Mouse (Mus musculus) erythroblast, embryonic 14.5 days (primary cell): Measurements from ENCODE around the gene Pnp. TPM values are rescaled to one million over a fixed set of nuclear protein-coding genes. Genes with fewer than 3 reads are reported as not detected.
"Not testable (repeated sequence)": the region's sequence is repeated elsewhere in the genome, so short reads cannot be mapped to it uniquely, and the experiment has no call there.

ENCODE experiments used
- H3K27me3 ChIP-seq: 2 replicates; pipeline ENCODE4 v1.6.1; 2012; ENCODE audit warnings: inconsistent platforms; ENCODE audit not compliant: control insufficient read depth
- H3K36me3 ChIP-seq: 2 replicates; pipeline ENCODE4 v1.6.1; 2012; ENCODE audit warnings: mild to moderate bottlenecking, inconsistent platforms; ENCODE audit not compliant: control insufficient read depth
- H3K4me1 ChIP-seq: 2 replicates; pipeline ENCODE4 v1.6.1; 2012; ENCODE audit warnings: inconsistent platforms; ENCODE audit not compliant: control insufficient read depth
- H3K4me3 ChIP-seq: replicated peaks from 2 replicates; pipeline ENCODE3; 2012; ENCODE audit warnings: moderate library complexity, mild to moderate bottlenecking, inconsistent platforms
- H3K9me3 ChIP-seq: 2 replicates; pipeline ENCODE4 v1.6.1; 2012; ENCODE audit warnings: low read length, inconsistent platforms, mixed read lengths; ENCODE audit not compliant: control insufficient read depth
- GATA1 ChIP-seq: IDR thresholded peaks from 2 replicates; pipeline ENCODE4 v1.6.1; 2012; ENCODE audit warnings: low read length, inconsistent platforms, mixed read lengths
- TAL1 ChIP-seq: IDR thresholded peaks from 3 replicates; pipeline ENCODE4 v1.6.1; 2012; ENCODE audit warnings: low read length, inconsistent platforms, mixed read lengths
- polyA plus RNA-seq: library from polyadenylated mRNA; stranded (reverse); fragments of >175 nt; gene quantifications from 2 replicates; pipeline ENCODE4 v1.2.3, GENCODE M21; 2012

Gene Pnp
- polyA plus RNA-seq, 1 experiment, result 0.20 TPM

GRCm38 (mm10) chr14:50997999-50998666 lies 67.3 kb downstream of the Pnp start:
- no peaks in the 10 kb centered on the region for H3K27me3 ChIP-seq
- no peaks in the 10 kb centered on the region for H3K9me3 ChIP-seq
- TF ChIP-seq GATA1 (no peak), TAL1 (no peak)
- no peaks in the 10 kb centered on the region for H3K36me3 ChIP-seq
- H3K4me1 ChIP-seq, result no peaks in the 10 kb centered on the region
- no peak overlapping the region for H3K4me3 ChIP-seq

- H3K4me1 ChIP-seq, result no peaks in the 10 kb centered on the region
- no peaks in the 10 kb centered on the region for H3K27me3 ChIP-seq
- no peak within 1 kb of the TSS for H3K4me3 ChIP-seq
- peaks cover 1% of the 10 kb centered on the region; the same call in 1 of the 2 replicates for H3K9me3 ChIP-seq
- TF ChIP-seq TAL1, result no peak
- TF ChIP-seq GATA1, result no peak
- no peaks in the 10 kb centered on the region for H3K36me3 ChIP-seq
Observed at GRCm38 (mm10) chr14:51007152-51007801, 76.4 kb downstream of the Pnp start, which contains the start of gene Rnase10. Gene Rnase10 (plus strand): TSS chr14:51007751.

- Histone ChIP-seq H3K4me1 (no peaks in the 10 kb centered on the region), H3K4me3 (no peak overlapping the region), H3K9me3 (peaks cover 2% of the 10 kb centered on the region; the same call in 1 of the 2 replicates), H3K36me3 (no peaks in the 10 kb centered on the region), H3K27me3 (no peaks in the 10 kb centered on the region)
- no peak for TF ChIP-seq GATA1
- no peak for TF ChIP-seq TAL1
Observed at GRCm38 (mm10) chr14:51007914-51008713, 77.2 kb downstream of the Pnp start.

- Histone ChIP-seq H3K4me3 (no peak overlapping the region), H3K27me3 (no peaks in the 10 kb centered on the region), H3K9me3 (peaks cover 2% of the 10 kb centered on the region; the same call in 1 of the 2 replicates), H3K36me3 (no peaks in the 10 kb centered on the region), H3K4me1 (no peaks in the 10 kb centered on the region)
- TF ChIP-seq TAL1 (no peak), GATA1 (no peak)
Observed at GRCm38 (mm10) chr14:51008781-51009180, 77.9 kb downstream of the Pnp start.

- Histone ChIP-seq H3K4me1 (no peaks in the 10 kb centered on the region), H3K4me3 (no peak overlapping the region), H3K27me3 (no peaks in the 10 kb centered on the region), H3K36me3 (no peaks in the 10 kb centered on the region), H3K9me3 (peaks cover 2% of the 10 kb centered on the region; the same call in 1 of the 2 replicates)
- TF ChIP-seq GATA1, result no peak
- no peak for TF ChIP-seq TAL1
Observed at GRCm38 (mm10) chr14:51009572-51009971, 78.7 kb downstream of the Pnp start.

GRCm38 (mm10) chr14:51014724-51015123 lies 83.8 kb downstream of the Pnp start:
- H3K27me3 ChIP-seq, H3K4me3 ChIP-seq, H3K36me3 ChIP-seq, H3K9me3 ChIP-seq, H3K4me1 ChIP-seq: not testable (repeated sequence)

Other genes with a start within 250 kb of the Pnp start
- not detected in 2 replicates for gene Olfr747, start 237.9 kb upstream of the Pnp start, polyA plus RNA-seq
- gene Olfr748, start 223.7 kb upstream of the Pnp start, polyA plus RNA-seq, result not detected in 2 replicates
- 0.03 TPM in 1 of 2 replicates, not detected in the other for gene Olfr749, start 186.0 kb upstream of the Pnp start, polyA plus RNA-seq
- gene Ttc5, start 145.6 kb upstream of the Pnp start, polyA plus RNA-seq, result 0.35 and 0.69 TPM in 2 replicates
- 0.06 and 0.08 TPM in 2 replicates for gene Ccnb1ip1, start 123.3 kb upstream of the Pnp start, polyA plus RNA-seq
- 0.41 and 0.54 TPM in 2 replicates for gene Parp2, start 123.2 kb upstream of the Pnp start, polyA plus RNA-seq
- gene Tep1, start 60.5 kb upstream of the Pnp start, polyA plus RNA-seq, result 0.05 TPM in 1 of 2 replicates, not detected in the other
- gene Klhl33, start 33.6 kb upstream of the Pnp start, polyA plus RNA-seq, result not detected in 2 replicates
- gene Osgep, start 6.2 kb upstream of the Pnp start, polyA plus RNA-seq, result 1.4 and 1.5 TPM in 2 replicates
- gene Apex1, start 6.1 kb upstream of the Pnp start, polyA plus RNA-seq, result 3.3 and 3.7 TPM in 2 replicates
- gene Pip4p1, start 226 bp upstream of the Pnp start, polyA plus RNA-seq, result 6.3 and 8.9 TPM in 2 replicates
- gene Gm49342, start 13.4 kb downstream of the Pnp start, polyA plus RNA-seq, result not detected in 2 replicates
- gene Pnp2, start 24.9 kb downstream of the Pnp start, polyA plus RNA-seq, result not detected in 2 replicates
- gene Rnase10, start 76.7 kb downstream of the Pnp start, polyA plus RNA-seq, result not detected in 2 replicates
- not detected in 2 replicates for gene Rnase9, start 110.8 kb downstream of the Pnp start, polyA plus RNA-seq
- not detected in 2 replicates for gene Rnase11, start 119.1 kb downstream of the Pnp start, polyA plus RNA-seq
- gene Rnase12, start 126.6 kb downstream of the Pnp start, polyA plus RNA-seq, result not detected in 2 replicates
- gene Olfr750, start 143.4 kb downstream of the Pnp start, polyA plus RNA-seq, result not detected in 2 replicates
- 0.03 TPM in 1 of 2 replicates, not detected in the other for gene Rnase4, start 160.0 kb downstream of the Pnp start, polyA plus RNA-seq
- gene Ang, start 160.1 kb downstream of the Pnp start, polyA plus RNA-seq, result not detected in 2 replicates
- gene Eddm3b, start 183.3 kb downstream of the Pnp start, polyA plus RNA-seq, result not detected in 2 replicates
- 0.09 and 0.10 TPM in 2 replicates for gene Rnase6, start 192.8 kb downstream of the Pnp start, polyA plus RNA-seq
- not detected in 2 replicates for gene Rnase1, start 215.7 kb downstream of the Pnp start, polyA plus RNA-seq
- gene Rnase2b, start 231.2 kb downstream of the Pnp start, polyA plus RNA-seq, result not detected in 2 replicates